Mouse (Mus musculus) myocyte (in vitro differentiated cells): ENCODE data around the gene Ttc21a.

Source experiments
- E2F4 ChIP-seq: IDR thresholded peaks from one replicate; pipeline ENCODE4 v1.6.1; 2011; ENCODE audit warnings: mild to moderate bottlenecking, control low read depth, moderate library complexity; ENCODE audit not compliant: insufficient read depth
- MYOD1 ChIP-seq, 3 experiments: IDR thresholded peaks; one replicate each; pipeline ENCODE4 v1.6.1; 2011; ENCODE audit warnings: control low read depth in 2 of 3, low read depth in 2 of 3, mild to moderate bottlenecking in 2 of 3, moderate library complexity in 1 of 3; ENCODE audit not compliant: insufficient read length in 2 of 3, control insufficient read depth in 1 of 3
- POLR2A ChIP-seq: IDR thresholded peaks from one replicate; pipeline ENCODE4 v1.6.1; 2011; ENCODE audit warnings: low read depth, mild to moderate bottlenecking, control low read depth, moderate library complexity; ENCODE audit not compliant: insufficient read length
- POLR2AphosphoS2 ChIP-seq: IDR thresholded peaks from one replicate; pipeline ENCODE4 v1.6.1; 2011; ENCODE audit warnings: low read depth, control low read depth; ENCODE audit not compliant: insufficient read length
- TCF12 ChIP-seq: IDR thresholded peaks from one replicate; pipeline ENCODE4 v1.6.1; 2011; ENCODE audit warnings: mild to moderate bottlenecking, control low read depth; ENCODE audit not compliant: poor library complexity, insufficient read depth, severe bottlenecking
- USF1 ChIP-seq: IDR thresholded peaks from one replicate; pipeline ENCODE4 v1.6.1; 2011; ENCODE audit warnings: low read depth, mild to moderate bottlenecking, control low read depth, moderate library complexity

GRCm38 (mm10) chr9:119985881-119986574 is 48.6 kb downstream of the Ttc21a start:
- TF ChIP-seq TCF12 (no peak), POLR2A (no peak), E2F4 (no peak), POLR2AphosphoS2 (no peak), USF1 (no peak), MYOD1 (IDR thresholded peaks at IDR 0.05; ENCODE audit: control insufficient read depth in 1 of 3, insufficient read length in 2 of 3, low read depth in 2 of 3) (no peak)
